Mouse (Mus musculus) lung, adult 18-20 months (tissue): Measurements from ENCODE around the gene Ncf1.

Experiments
- DNase-seq, 2 experiments: peaks; one replicate each; pipeline ENCODE4 v3.0.0; 2022; ENCODE audit warnings: mixed read lengths in 2 of 2

Ncf1 gene

DNA sequence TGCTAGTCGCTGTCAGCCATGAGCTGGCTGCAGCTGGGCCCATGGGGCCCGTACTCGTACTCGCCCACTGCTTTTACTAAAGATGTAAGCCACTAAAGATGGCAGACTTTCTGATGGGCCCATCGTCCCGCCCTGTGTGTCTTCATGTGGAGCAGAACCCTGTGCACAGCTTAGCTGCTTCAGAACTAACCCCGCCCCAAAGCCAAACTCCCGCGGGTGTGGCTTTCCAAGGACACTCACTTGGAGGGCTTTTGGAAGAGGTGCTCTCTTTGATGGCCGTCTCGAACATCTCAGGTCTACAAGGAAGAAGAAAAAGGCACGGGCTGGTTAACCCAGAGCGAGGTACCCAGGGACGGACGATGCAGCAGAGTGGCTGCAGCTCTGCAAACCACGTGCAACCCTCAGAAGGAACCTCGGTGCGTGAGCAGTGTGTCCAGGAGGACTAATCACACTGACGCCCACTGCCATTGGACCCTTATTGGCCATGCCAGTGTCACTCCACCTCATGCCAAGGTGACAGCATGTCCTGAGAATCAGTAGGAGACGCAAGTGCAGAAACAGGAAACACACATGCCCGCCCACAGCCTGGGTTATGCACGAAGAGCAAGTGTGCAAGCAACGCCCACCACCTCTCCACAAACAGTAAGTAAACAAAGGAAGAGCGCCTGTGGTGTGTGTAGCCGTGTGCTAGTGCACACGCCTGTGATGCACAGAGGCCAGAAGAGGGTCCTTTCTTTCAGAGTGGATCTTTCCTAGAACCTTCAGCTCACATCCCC, 14.4 kb upstream of the Ncf1 start:
- peak; percentile 49 for DNase-seq

DNA sequence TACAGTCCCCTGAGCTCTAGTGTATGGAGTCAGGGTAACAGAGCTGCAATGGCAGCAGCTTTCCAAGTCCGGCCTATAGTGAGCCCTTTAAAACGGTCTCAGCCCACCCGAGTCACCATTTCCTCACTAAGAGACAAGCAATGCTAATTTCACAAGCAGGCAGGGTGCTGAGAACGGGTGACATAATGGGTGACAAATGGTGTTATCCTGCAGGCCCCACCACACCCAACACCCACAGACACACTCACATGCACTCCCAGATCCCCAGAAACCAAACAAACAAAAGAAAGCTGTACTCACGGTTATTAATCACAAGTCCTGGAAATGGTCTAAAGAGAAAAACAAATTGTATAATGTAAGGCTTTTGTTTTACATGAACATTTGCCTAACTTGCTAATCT, 12.4 kb upstream of the Ncf1 start:
- no peak for DNase-seq

DNA sequence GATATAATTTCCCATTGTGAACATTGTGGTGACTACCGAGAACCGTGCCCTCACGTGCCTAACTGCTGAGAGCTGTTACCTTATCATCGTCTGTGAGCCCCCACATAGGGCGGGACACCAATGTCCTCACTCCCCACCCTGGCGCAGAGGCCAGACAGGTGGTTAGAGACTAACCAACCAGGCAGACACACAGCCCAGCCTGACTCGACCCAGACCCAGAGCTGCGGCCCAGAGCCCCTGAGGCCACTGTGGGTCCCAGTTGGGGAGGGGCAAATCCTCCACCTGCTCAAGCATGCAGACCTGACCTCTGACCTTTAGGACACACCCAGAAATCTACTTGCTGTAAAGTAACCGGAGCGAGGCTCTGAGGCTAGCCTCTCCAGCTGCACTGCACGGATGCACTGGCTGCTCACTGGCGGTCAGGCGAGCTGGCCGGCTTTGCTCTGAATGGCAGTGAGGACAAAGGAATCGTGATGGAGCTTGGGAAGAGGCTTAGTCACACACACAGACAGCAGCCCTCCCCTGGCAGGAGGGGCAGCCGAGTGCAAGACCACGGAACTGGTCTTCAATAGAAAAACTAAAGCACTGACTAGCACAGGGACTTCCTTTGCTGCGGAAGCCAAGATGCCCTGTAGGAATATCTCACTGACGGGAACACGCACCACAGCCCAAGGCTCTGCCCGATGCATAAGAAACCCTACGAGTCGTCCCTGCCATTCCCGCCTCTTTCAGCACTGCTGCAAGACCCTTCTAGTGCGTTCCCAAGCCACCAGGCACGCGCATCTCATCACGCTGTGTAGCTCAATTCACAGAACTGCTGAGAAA, 8.7 kb upstream of the Ncf1 start:
- no peak for DNase-seq

DNA sequence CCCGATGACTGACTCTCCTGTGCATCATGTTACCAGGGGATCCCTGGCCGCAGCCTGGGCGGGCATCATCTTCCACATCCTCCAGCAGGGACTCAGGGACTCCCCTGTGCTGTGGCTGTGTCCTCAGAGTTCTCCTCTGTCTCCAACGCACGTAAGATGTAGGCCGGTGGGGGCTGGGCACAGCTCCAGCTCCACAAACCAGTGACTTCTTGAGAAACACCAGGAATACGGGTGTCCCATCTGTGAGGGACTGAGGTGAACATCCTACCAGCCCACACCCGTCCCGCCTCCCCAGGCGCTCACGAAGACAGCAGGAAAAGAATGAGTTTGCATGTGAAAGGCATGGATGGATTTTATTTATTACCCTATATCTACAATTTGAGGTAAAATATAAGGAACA, 8.1 kb upstream of the Ncf1 start:
- DNase-seq: no peak

DNA sequence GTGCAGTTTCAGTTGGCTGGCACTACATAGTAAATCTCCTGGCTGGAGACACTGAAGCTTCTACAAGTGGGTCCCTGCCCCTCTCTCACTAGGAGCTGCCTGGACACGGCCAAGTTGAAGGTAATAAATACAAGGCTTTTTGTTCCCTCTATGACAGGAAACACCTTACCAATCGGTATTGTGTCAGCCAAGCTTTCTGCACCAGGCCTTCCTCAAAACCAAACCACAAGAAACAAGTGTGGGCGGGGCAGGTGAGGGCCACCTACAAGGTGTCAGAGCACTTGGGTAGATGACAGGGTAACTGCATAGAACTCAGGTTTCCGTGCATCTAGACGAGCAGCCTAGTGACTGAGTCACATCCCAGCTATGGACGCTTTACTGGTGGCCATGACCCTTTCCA, 7.4 kb upstream of the Ncf1 start:
- peak; percentile 69 to 77 for DNase-seq

DNA sequence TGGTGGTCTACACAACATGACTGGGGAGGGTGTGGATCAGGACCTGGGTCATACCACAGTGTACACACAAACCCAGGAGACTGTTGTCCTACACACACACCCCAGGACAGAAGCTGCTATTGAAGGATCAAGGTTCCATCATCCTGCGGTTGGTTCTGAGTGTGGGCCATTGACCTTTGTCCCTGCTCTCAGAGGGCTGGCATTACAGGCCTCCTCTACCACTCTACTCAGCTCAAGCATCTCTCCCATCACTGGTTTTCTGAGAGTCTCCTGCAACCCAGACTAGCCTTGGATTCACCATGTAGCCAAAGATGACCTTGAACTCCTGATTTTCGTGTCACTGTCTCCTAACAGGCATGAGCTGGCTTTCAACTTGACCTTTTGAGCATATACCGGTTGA, 6.8 kb upstream of the Ncf1 start:
- no peak for DNase-seq

DNA sequence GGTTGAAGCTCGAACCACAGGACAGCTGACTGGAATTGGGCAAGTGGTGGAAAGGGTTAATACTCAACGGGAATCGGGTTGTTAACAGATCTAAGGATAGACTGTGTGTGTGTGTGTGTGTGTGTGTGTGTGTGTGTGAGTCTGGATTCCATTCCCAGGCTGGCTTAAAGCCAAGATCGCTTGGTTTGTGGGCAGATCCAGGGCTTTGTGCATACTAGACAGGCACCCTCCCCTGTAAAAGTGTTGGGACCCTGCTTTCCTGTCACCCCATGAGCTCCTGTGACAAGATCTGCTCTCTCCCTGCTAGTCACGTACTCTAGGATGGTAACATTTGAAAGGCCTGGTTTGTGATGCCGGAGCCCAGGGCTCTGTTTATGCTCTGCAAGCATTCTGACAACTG, 5.7 kb upstream of the Ncf1 start:
- peak; percentile 37 to 46 for DNase-seq

DNA sequence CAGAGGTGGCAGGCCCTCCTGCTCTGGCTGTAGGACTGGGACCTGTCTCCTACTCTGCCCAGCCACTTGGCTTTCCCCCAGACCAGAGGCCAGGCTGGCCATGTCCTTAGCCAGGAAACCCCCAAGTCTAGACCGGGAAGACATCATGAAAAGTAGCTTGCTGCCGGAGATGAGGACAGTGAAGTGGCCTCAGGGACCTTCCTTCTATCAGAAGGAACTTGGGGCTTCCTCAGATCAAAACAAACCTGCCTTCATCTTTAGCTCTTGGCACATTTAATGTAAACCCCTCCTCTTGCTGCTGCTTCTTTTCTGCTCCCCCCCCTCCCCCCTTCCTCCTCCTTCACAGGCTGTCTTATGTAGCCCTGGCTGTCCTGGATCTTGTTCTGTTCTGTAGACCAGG, 4.8 kb upstream of the Ncf1 start:
- DNase-seq: no peak

DNA sequence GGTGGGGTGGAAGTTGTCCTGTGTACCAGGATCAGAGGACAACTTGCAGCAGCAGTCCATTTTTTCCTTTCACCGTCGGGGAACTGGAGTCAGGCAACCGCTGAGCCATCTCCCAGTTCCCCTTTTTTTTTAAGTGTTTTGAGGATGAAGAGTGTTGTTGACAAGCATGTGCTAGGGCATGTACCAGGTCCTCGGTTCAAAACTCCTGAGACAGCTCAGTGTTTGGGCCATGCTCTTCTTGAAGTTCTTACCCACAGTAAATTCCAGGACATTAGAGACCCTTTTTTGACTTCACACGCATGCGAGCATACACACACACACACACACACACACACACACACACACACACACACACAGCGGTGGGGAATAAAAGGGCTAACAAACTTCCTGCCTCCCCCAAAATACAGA, 3.8 kb upstream of the Ncf1 start:
- DNase-seq: no peak

DNA sequence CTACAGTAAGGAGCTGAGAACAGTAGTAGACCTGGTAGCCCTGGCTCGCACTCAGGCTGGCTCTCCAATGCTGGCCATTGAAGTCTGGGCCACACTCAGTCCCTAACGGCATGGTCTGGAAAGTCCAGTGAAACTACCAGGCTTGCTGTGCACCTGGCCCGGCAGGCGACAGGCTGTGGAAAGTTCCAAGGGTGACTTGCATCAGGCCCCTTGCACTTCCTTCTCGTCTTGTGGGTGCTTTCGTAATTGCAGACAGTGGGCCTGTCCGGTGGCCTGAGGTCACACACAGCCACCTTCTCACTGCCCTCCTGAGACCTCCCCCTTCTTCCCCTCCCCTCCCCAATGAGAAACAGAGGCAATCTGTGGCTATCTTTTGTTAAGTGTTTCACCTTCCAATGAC, 3.1 kb upstream of the Ncf1 start:
- peak; percentile 82 to 86 for DNase-seq

DNA sequence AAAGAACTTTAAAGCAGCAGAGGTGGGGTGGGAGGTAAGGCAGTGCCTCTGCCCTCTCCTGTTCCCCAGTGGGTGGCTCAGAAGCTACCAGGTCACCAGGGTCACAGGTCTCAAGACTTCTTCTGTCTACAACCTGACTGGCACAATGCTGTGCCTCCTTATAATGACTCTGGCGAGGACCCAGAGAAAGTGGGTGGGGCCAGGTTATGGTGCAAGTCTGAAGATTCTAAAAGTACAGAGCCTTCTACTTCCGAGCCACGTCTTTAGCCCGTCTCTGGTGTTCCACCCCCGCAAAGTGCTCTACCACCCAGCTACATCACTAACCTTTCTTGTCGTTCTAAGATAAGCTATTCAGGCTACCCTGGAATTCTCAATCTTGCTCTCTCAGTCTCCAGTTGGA, 2.7 kb upstream of the Ncf1 start:
- peak; percentile 83 to 89 for DNase-seq

DNA sequence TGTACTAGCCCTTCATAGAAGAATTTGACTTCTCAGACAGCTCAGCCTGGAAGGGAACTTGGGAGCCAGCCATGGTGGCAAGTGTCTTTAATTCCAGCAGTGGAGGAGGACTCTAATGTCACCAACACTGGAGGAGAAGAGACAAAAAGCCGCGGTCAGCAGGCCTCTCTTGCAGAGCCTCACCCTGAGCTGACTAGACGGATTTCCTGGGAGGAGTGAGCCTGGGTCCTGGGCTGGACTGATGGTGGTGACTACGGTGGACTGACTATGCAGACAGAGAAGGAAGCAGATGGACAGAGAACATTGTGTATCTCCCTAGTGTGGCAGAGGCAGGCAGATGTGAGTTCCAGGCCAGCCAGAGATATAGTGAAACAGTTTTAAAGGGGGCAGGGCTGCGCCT, 2.0 kb upstream of the Ncf1 start:
- DNase-seq: peak; percentile 54 to 56

DNA sequence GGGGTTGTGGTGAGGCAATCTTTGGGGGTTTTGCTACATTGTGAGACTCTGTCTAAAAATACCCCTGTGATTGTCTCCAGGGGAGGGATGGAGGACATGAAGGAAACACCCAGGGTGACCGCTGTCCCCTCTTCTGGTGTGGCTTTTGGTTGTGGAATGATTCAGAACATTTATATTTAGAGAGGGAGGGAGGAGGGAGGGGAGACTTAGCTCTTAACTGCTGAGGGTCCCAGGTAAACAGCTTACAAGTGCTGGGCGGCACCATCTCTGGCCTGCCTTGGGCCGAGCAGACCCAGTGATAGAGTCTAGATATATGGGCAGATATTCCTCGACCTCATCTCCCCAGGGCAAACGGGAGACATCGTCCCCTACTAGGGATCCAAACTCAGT, 1.2 kb downstream of the Ncf1 start:
- DNase-seq: peak; percentile 44 to 61

DNA sequence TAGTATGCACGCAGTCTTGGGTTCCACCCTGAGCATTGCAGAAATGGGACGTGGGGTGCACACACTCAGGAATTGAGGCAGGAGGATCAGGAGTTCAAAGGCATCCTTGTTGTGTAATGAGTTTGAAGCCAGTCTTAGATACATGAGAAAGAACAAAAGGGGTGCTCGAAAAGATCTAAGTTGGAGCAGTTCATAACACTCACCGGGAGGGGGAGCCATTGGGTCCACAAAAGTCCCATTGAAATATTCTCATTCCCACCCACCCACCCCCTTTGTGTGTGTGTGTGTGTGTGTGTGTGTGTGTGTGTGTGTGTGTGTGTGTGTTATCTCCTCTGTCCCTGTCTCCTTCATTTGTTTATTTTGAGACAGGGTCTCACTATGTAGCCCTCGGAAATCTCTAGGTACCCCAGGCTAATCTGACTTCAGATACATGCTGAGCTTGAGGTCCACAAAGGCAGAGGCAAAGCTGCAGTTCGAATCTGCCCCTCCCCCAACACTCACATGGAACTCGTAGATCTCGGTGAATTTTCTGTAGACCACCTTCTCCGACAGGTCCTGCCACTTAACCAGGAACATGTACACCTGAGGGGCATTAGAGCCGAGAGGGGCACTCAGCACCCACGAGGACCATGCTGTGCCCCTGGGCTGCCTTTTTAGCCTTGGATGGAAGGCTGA, 1.7 kb downstream of the Ncf1 start:
- DNase-seq: no peak

DNA sequence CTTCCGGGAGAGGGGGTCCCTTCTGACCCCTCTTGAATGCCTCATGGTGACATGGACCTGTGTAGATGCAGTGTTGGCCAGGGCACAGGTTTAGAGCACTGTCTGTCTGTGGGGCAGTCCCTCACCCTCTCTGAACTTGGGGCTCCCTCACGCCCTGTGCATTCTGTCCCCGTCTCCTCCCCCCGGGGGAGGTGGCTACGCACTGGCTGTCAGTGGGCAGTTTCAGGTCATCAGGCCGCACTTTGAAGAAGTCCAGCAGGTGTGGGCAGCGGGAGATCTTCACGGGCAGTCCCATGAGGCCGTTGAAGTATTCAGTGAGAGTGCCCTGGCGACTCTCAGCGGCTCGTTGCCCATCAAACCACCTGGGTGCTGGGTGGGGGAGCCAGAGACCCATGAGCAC, 2.5 kb downstream of the Ncf1 start:
- no peak for DNase-seq

DNA sequence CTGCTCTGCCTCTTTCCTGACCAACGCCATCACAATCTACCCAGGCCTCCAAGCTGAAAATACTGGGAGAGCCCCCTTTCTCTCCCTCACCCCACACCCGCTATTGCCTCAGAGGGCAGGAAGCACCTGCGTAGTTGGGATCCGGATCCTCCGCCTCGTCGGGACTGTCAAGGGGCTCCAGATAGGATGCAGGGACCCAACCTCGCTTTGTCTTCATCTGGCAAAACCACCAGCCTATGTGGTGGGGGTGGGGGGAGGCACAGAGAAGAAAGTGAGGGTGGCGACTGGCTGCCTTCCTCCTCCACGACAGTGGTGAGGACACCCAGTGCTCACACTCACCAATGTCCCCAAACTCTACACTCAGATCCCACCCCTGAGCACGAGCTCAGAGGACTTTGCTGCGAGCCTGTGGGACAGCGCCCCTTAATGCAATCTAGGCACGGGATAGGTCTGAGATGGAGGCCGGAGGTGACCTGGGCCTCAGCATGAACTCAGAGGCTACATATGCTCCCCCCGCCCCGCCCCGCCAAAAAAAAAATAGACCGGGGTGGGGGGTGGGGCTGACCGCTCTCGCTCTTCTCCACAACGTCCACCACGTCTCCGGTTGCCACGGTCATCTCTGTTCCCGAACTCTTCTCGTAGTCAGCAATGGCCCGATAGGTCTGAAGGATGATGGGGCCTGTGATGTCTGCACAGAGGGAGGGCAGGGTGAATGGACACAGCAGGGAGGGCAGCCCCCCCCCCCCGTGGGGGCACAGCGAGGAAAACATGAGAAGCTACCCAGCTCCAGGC, 4.1 kb downstream of the Ncf1 start:
- no peak for DNase-seq

DNA sequence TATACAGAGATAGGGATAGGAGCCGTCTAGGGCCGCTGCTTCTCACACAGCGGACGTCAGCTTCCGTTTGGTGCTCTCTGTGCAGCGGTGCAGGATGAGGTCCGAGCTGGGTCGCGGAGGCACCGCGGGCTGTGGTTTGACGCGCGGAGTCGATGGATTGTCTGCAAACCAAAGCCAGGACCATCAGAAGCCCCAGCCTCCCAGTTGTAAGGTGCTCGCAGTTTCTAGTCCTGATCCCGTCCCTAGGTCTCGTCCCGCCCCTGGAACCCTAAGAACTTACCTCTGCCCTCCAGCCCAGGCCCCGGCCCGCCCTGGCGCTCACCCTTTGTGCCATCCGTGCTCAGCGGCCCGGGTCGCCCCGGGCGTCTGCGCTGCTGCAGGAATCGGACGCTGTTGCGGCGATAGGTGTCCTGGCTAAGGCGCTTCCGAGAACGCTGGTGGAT, 7.7 kb downstream of the Ncf1 start:
- DNase-seq: no peak

DNA sequence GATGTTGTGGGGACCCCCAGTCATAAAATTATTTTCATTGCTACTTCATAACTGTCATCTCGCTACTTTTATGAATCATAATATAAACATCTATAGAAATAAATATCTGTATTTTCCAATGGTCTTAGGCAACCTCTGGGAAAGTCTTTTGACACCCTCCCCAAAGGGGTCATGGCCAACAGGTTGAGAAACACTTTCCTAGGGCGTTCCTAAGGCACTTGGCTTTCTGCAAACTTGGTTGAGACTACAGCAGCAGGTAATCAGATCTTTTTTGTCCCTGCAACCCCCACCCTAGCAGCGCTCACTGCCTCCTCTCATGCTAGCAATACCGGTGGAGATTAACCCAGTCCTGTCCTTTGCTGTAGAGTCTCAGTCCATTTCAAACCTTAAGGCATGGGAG, 8.1 kb downstream of the Ncf1 start:
- peak in 1 of 2 experiments; percentile 67 for DNase-seq

DNA sequence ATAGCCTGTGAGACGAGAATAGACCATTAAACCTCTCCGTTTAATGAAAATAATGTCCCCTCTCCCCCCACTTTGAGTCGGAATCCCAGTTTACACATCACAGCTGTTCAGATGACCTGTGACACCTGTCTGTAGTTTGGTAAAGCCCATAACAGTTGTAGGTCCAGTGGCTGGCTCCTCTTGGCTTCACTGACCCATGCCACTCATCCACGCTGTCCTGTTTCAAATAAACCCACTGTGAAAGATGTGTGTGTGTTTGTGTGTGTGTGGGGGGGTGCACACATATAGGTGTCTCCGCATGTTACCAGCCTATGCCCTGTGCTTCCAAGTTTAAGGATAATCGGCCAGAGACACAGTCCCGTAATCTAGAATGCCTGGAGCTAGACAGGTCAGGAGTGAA, 11.5 kb downstream of the Ncf1 start:
- no peak for DNase-seq

DNA sequence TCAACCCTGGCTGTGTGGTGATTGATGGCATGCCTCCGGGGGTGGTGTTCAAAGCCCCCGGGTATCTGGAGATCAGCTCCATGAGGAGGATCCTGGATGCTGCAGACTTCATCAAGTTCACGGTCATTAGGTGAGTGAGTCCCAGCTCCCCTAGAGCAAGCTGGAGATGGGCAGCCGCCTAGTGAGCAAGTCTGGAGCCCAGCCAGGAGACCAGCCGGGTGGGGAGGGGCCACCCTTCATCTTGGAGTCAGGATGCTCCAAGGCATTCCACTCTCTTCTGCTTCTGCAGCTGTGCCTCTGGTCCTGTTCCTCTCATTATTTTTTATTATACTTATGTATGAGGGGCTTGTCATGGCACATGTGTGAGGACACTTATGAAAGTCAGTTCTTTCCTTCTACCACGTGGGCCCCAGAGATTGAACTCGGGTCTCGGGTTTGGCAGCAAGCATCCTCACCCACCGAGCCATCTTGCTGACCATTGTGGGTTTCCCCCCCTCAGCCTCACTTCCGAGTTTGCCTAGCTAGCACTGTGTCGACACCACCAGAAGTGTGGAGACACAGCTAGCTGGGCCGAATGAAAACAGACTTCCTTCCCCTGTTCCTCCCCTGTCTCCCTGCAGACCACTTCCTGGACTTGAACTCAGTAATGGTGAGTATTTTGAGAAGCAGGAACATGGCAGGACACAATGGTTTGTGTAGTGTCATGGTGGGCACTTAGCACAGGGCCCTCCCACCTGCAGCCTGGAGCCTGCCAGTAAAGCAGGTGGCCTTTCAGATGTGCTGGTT, 15.2 kb downstream of the Ncf1 start:
- DNase-seq: no peak

DNA sequence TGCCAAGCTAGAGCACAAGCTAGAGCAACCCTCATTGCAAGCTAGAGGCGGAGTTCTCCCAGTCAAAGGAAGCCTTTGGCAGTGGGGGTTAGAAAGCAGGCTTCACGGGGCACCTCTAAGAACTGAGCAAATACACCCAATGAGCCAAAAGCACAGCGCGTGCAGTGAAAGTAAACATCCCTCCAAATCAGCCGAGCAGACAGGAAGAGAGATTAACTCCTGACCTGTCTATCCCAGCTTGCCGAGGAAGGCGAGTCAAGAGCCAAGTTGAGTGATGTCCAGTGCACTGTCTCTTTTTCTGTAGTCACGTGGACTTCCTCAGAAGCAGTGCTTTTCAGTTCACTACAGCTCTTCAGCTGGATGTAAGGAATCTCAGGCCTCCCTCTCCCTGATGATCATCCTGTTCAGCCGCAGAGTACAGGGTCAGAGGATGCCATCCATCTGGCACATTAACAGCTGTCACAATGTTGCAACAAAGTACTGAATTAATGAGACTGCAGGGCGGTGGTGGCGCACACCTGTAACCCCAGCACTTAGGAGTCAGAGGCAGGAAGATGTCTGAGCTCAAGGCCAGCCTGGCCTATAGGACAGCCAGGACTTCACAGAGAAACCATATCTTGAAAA, 19.4 kb downstream of the Ncf1 start:
- DNase-seq: peak; percentile 77 to 83

DNA sequence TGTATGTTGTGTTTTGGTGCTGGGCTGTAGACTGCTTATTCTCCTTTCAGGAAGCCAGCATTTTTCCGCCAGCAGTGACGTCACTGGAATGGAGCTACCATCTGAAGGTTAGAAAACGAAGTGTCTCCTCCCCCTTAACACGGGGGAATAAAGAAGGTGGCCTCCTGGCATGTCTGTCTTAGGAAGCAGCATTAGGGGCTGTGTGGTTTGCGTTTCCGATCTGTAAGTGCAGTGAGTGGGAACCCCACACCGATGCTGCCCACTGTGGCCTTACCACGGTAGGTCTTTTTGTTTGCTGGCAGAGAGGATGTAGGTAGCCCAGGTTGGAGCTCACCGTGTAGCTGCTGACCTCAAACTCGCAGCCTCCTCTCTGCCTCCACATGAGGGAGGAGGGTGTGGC, 22.7 kb downstream of the Ncf1 start:
- no peak for DNase-seq
